Mouse (Mus musculus) testis, adult 2 months (tissue): ENCODE data around the gene Sdccag8. TPM values are rescaled to one million over a fixed set of nuclear protein-coding genes. Genes with fewer than 3 reads are reported as not detected.
"Not testable (repeated sequence)": the region's sequence is repeated elsewhere in the genome, so short reads cannot be mapped to it uniquely, and the experiment has no call there.

ENCODE experiments used
- H3K27ac ChIP-seq: fragments of 200-500 bp; 2 replicates; pipeline ENCODE4 v1.5.1; 2012; ENCODE audit warnings: low read depth, low read length; ENCODE audit not compliant: control insufficient read depth, insufficient read depth
- H3K27me3 ChIP-seq: fragments of 200-500 bp; 2 replicates; pipeline ENCODE4 v1.6.1; 2012; ENCODE audit warnings: mild to moderate bottlenecking, low read length, moderate library complexity; ENCODE audit not compliant: control insufficient read depth, insufficient read depth
- H3K36me3 ChIP-seq: fragments of 200-500 bp; 2 replicates; pipeline ENCODE4 v1.6.1; 2012; ENCODE audit warnings: mild to moderate bottlenecking, low read length; ENCODE audit not compliant: control insufficient read depth, insufficient read depth
- H3K4me1 ChIP-seq: fragments of 200-500 bp; 2 replicates; pipeline ENCODE4 v1.6.1; 2012; ENCODE audit warnings: low read length; ENCODE audit not compliant: control insufficient read depth, insufficient read depth
- H3K4me3 ChIP-seq: fragments of 200-500 bp; 2 replicates; pipeline ENCODE4 v1.5.1; 2012; ENCODE audit warnings: low read depth, mild to moderate bottlenecking, low read length, moderate library complexity, mixed read lengths; ENCODE audit not compliant: control insufficient read depth
- CTCF ChIP-seq: fragments of 200-500 bp; IDR thresholded peaks from 2 replicates; pipeline ENCODE4 v1.5.1; 2012; ENCODE audit warnings: low read depth, mild to moderate bottlenecking, inconsistent platforms, low read length, moderate library complexity; ENCODE audit not compliant: control insufficient read depth, insufficient read depth, insufficient replicate concordance
- POLR2A ChIP-seq: fragments of 200-500 bp; IDR thresholded peaks from 2 replicates; pipeline ENCODE4 v1.6.1; 2012; ENCODE audit warnings: low read depth, mild to moderate bottlenecking, inconsistent platforms, low read length, moderate library complexity; ENCODE audit not compliant: control insufficient read depth
- polyA plus RNA-seq: library from polyadenylated mRNA; depleted of rRNA; stranded (reverse); fragments of >200 nt; gene quantifications from 2 replicates; pipeline ENCODE4 v1.2.3, GENCODE M21; 2012

Gene Sdccag8
- polyA plus RNA-seq, 1 experiment, result 17.4 TPM

DNA sequence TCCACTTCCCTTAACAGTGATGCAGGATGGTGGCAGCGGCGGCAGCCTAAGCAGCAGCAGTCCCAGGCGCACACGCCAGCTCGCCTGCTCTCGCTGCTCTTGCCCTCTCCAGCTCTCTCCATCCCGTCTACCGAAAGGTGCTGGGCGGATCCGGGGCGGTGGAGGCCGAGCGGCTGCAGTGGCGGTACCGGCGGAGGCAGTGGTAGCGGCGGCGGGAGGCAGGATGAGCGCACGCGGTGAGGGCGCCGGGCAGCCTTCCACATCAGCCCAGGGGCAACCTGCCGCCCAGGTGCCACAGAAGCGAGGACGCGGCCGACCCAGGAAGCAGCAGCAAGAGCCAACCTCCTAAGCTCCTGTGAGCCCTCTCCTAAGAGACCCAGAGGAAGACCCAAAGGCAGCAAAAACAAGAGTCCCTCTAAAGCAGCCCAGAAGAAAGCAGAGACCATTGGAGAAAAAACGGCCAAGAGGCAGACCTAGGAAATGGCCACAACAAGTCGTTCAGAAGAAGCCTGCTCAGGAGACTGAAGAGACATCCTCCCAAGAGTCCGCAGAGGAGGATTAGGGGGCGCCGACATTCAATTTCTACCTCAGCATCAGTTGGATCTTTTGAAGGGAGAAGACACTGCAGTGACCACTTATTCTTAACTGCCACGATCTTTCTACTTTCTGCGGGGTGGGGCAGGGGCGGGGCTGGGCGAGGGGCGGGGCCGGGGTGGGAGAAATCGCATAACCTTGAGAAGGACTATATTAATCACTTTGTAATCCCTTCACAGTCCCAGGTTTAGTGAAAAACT is 21.2 kb downstream of the Sdccag8 start:
- Histone ChIP-seq H3K4me1 (peaks cover 6% of the 10 kb centered on the region), H3K27ac (peak overlapping the region; percentile 72)

DNA sequence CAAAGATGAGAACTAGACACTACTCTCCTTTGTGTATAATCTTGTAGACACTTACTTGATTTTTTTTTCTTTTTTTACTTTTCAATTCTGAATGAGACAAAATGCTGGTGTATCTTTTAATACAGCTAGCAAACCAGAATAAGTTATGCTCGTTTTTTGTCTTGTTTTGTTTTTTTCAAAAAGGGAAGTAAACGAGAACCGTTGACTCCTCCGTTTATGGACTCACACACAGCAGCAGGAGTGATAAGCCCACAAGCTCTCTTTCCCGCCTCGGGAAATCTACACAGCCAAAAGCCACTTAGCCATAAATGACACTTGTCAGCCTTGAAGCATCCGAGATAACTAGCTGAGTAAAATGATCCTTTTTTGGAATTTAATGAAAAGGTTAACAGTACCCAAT is 22.1 kb downstream of the Sdccag8 start:
- not testable (repeated sequence) for H3K27ac ChIP-seq, H3K27me3 ChIP-seq, H3K4me3 ChIP-seq, H3K36me3 ChIP-seq, H3K4me1 ChIP-seq

More for the DNA sequence above, 21.2 kb downstream of the Sdccag8 start:
- Histone ChIP-seq H3K4me3 (peak overlapping the region; percentile 75), H3K36me3 (peaks cover 1% of the 10 kb centered on the region), H3K27me3 (no peaks in the 10 kb centered on the region)
- no peak for TF ChIP-seq CTCF
- TF ChIP-seq POLR2A, result no peak

DNA sequence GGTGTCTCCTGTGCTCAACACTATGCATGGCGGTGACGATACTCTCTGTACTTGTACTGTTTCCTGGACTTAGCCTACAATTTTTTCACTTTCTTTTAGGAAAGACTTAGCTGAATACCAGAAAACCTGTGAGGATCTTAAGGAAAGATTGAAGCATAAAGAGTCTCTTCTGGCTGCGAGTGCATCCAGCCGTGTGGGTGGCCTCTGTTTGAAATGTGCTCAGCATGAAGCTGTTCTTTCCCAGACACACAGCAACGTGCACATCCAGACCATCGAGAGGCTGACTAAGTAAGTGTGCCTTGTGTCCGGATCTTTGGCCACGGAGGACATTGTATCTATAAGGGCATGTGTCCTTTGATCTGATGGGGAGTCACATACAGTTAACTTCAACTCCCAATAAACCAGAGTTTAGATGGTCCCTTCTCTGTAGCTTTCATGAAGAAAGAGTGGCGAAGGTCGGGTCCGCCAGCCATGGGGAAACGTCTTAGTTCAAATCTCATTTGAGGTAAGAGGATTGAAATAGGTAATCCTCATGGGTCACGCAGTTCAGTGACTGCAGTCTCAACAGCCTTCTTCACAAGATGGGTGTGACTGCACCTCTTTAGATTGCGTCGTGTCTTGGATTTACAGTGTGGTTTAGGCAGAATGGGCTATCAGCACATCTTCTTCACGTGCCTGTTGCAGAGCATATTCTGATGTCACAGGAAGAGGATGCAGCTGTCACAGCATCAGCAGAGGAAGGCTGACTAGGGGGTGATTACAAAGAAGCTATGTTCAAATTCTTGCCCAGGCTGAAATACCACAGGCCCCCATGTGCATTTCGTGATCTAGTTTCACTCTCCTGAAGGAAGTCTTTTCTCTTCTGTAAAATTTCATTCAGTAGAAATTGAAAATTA is 30.9 kb downstream of the Sdccag8 start:
- no peaks in the 10 kb centered on the region for H3K27me3 ChIP-seq
- H3K4me1 ChIP-seq, result no peaks in the 10 kb centered on the region
- no peak overlapping the region for H3K27ac ChIP-seq
- TF ChIP-seq POLR2A, result no peak
- H3K36me3 ChIP-seq, result no peaks in the 10 kb centered on the region; the same call in none of the 2 replicates
- H3K4me3 ChIP-seq, result no peak overlapping the region

DNA sequence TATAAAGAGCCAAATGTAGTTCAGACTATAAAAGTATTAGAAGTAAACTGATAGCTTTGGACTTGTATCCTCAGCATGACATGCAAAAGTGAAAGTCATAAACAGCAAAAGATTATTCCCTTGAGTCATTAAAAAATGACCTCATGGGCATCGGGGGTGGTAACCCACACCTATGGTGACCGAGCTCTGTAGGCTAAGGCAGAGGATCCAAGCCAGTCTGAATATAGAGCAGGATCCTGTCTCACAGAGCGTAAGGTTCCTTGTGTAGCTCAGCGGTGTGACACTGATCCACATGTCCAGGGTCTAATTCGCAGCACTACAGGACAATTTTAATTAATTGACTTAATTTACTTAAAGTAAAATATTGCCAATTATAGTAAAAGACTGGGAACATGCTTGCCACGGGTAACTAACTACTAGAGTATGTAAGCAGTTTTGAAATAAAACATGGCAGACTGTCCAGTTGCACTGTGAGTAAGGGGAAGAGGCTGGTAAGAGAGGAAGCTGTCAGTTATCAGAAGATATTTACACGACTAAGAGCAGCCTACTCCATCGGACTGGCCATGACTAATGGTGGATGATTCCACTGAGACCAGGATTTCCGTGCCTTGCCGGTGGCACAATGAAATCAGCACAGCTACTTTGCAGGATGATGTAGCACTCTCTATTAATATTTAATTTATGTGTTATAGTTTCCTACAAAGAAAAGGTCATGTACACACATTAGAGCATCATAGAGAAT is 32.8 kb downstream of the Sdccag8 start:
- no peak for TF ChIP-seq POLR2A
- TF ChIP-seq CTCF, result no peak
- Histone ChIP-seq H3K4me1 (no peaks in the 10 kb centered on the region), H3K4me3 (no peak overlapping the region), H3K27me3 (no peaks in the 10 kb centered on the region), H3K36me3 (no peaks in the 10 kb centered on the region; the same call in 1 of the 2 replicates), H3K27ac (no peak overlapping the region)

DNA sequence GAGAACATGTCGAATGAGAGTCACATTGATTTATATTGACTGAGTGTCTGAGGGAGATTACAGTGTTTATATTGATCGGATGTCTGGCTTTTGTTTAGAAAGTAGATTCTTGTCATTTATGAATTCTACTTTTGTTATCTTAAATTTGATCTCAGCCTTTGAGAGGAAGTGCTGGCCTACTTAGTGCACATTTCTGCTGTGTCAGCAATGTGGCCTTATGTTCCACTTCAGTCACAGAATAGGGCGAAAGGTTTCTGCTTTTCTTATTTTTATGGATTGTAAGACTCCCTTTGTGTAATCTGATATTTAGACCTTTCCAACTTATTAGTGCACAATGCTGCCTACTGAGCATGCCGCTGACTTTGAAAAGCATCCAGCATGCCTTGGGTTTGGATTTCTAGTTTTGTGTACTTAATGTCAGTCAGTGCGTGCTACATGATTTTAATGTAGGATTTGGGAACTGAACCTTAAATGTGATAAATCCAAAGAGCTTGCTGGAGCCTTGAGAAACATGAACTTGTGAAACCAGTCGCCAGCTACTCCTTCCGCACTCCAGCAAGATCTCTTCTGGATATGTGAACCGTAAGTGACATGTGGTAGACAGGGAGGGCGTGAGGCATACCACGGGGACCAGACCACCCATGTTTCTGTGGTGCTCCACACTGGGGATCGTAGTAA is 34.3 kb downstream of the Sdccag8 start:
- no peak overlapping the region for H3K27ac ChIP-seq
- no peaks in the 10 kb centered on the region for H3K27me3 ChIP-seq
- no peak overlapping the region for H3K4me3 ChIP-seq
- no peaks in the 10 kb centered on the region for H3K4me1 ChIP-seq
- H3K36me3 ChIP-seq, result no peaks in the 10 kb centered on the region; the same call in 1 of the 2 replicates
- TF ChIP-seq POLR2A (no peak), CTCF (no peak)

DNA sequence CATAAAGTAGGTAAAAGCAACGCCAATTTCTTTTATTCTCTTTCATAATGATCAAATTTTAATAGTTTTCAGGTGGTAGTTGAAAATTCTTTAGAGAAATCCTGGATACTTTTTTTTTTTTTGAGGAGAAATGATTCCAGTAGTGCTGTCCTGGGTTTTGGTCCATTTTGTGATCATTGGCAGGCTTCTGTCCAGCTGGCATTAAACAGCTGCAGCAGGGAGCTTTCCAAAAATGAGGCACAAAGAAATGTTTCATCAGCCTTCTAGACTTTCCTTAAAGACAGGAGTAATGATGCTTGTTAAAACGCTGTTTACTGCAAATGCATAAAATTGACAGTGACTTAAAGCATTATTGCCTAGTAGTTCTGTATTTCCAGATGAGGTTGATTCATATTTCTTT is 34.9 kb downstream of the Sdccag8 start:
- H3K36me3 ChIP-seq, result no peaks in the 10 kb centered on the region; the same call in 1 of the 2 replicates
- H3K4me1 ChIP-seq, result no peaks in the 10 kb centered on the region
- no peak overlapping the region for H3K4me3 ChIP-seq
- no peak overlapping the region for H3K27ac ChIP-seq
- no peaks in the 10 kb centered on the region for H3K27me3 ChIP-seq
- TF ChIP-seq POLR2A (no peak), CTCF (no peak)

- TF ChIP-seq CTCF (no peak), POLR2A (no peak)
- H3K4me1 ChIP-seq, result no peaks in the 10 kb centered on the region
- H3K27me3 ChIP-seq, result no peaks in the 10 kb centered on the region
- no peak overlapping the region for H3K27ac ChIP-seq
- H3K4me3 ChIP-seq, result no peak overlapping the region
- H3K36me3 ChIP-seq, result no peaks in the 10 kb centered on the region; the same call in 1 of the 2 replicates
These were observed 36.9 kb downstream of the Sdccag8 start for GRCm38 (mm10) chr1:176851401-176851800.
